Mouse (Mus musculus): ENCODE results near the gene Cd22. TPM values are rescaled to one million over a fixed set of nuclear protein-coding genes. Genes with fewer than 3 reads are reported as not detected.
"Not testable (repeated sequence)": the region's sequence is repeated elsewhere in the genome, so short reads cannot be mapped to it uniquely, and the experiment has no call there.

Cd22 gene
- polyA plus RNA-seq, 1 experiment from 2014 or later, result not detected

- Histone ChIP-seq H3K27me3 (no peaks in the 10 kb centered on the region), H3K27ac (no peak overlapping the region), H3K4me2 (replicated peaks) (peak overlapping the region; percentile 46), H3K9me3 (replicated peaks) (no peaks in the 10 kb centered on the region), H3K4me3 (no peak overlapping the region), H3K9ac (no peak overlapping the region), H3K4me1 (no peaks in the 10 kb centered on the region), H3K36me3 (no peaks in the 10 kb centered on the region)
- peak; percentile 52 for ATAC-seq (ENCODE audit: low FRiP score)
Observed at GRCm38 (mm10) chr7:30859290-30859634, 20.9 kb downstream of the Cd22 start.

- Histone ChIP-seq H3K27ac (no peak overlapping the region), H3K36me3 (no peaks in the 10 kb centered on the region), H3K27me3 (no peaks in the 10 kb centered on the region), H3K4me1 (no peaks in the 10 kb centered on the region), H3K4me3 (no peak overlapping the region), H3K9ac (no peak overlapping the region), H3K4me2 (replicated peaks) (no peak overlapping the region), H3K9me3 (replicated peaks) (no peaks in the 10 kb centered on the region)
- WGBS, result 74% methylated on average over 1 of the region's 1 CpGs
- no peak for ATAC-seq (ENCODE audit: low FRiP score)
Observed at GRCm38 (mm10) chr7:30857746-30858145, 22.4 kb downstream of the Cd22 start.

- H3K9me3 ChIP-seq (replicated peaks), result no peaks in the 10 kb centered on the region
- no peak within 1 kb of the TSS for H3K4me2 ChIP-seq (replicated peaks)
- no peaks in the 10 kb centered on the region for H3K27me3 ChIP-seq
- H3K27ac ChIP-seq, result no peak within 1 kb of the TSS
- WGBS, result 83% methylated on average over 6 of the region's 6 CpGs
- no peaks in the 10 kb centered on the region for H3K36me3 ChIP-seq
- H3K4me3 ChIP-seq, result no peak within 1 kb of the TSS
- no peaks in the 10 kb centered on the region for H3K4me1 ChIP-seq
- no peak for ATAC-seq (ENCODE audit: low FRiP score)
- no peak within 1 kb of the TSS for H3K9ac ChIP-seq
Observed at GRCm38 (mm10) chr7:30856078-30856477, 24.1 kb downstream of the Cd22 start, which contains the start of gene Ffar3. Gene Ffar3, minus strand, starts transcription at chr7:30856178.

DNA sequence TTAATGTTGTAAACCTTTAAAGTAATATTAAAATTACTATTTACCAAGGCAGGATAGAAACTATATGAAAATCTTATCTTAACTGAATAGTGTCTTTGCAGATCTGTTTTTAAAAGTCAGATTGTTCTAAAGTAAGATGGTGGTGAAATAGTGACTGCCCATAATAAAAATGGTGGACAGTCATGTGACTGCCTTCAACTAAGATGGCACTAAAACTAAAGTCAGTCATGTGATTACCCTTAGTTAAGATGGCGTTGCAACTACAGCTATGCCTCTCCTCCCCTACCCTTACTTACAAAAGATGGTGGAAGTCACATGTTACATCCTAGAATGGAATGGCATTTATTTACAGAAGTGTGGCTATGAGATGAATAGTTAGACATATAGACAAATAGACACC, 28.7 kb downstream of the Cd22 start:
- Histone ChIP-seq H3K36me3 (no peaks in the 10 kb centered on the region), H3K9ac (no peak overlapping the region), H3K27ac (no peak overlapping the region), H3K27me3 (no peaks in the 10 kb centered on the region), H3K4me1 (0 out of 2 replicates have a peak, but pooled peaks cover 3% of the 10 kb centered on the region), H3K4me2 (replicated peaks) (no peak overlapping the region), H3K4me3 (no peak overlapping the region), H3K9me3 (replicated peaks) (no peaks in the 10 kb centered on the region)
- no peak for ATAC-seq (ENCODE audit: low FRiP score)
- WGBS, result 81% methylated on average over 1 of the region's 1 CpGs

GRCm38 (mm10) chr7:30847934-30848333, 32.2 kb downstream of the Cd22 start:
- H3K27me3 ChIP-seq, result no peaks in the 10 kb centered on the region
- peaks cover 7% of the 10 kb centered on the region; the same call in 1 of the 2 replicates for H3K4me1 ChIP-seq
- no peak overlapping the region for H3K27ac ChIP-seq
- no peak overlapping the region for H3K4me3 ChIP-seq
- no peak overlapping the region for H3K9ac ChIP-seq
- WGBS, result 83% methylated on average over 6 of the region's 6 CpGs
- no peaks in the 10 kb centered on the region for H3K36me3 ChIP-seq
- no peak overlapping the region for H3K4me2 ChIP-seq (replicated peaks)
- no peaks in the 10 kb centered on the region for H3K9me3 ChIP-seq (replicated peaks)
- ATAC-seq (ENCODE audit: low FRiP score), result no peak

DNA sequence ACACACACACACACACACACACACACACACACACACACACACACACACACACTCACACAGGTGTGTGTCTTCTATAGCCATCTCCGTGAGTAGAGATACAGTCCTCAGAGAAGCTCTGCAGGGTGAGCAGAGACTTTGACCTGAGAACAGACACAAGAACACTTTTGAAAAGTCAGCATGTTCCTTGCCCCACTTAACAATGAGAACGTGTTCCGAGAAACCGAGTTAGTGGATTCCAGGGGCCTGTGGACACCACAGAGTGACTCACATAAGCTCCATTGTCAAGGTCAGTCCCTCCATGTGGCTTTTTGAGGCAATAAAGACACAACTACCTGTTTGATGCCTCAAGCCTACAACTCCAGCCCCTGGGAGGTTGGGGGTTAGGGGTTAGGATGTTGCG, 32.8 kb downstream of the Cd22 start:
- 88% methylated on average over 5 of the region's 5 CpGs for WGBS
- H3K4me3 ChIP-seq, result no peak overlapping the region

GRCm38 (mm10) chr7:30846505-30847053, 33.6 kb downstream of the Cd22 start:
- Histone ChIP-seq H3K27ac (no peak overlapping the region), H3K4me1 (peaks cover 10% of the 10 kb centered on the region; the same call in 1 of the 2 replicates), H3K9me3 (replicated peaks) (no peaks in the 10 kb centered on the region), H3K27me3 (no peaks in the 10 kb centered on the region), H3K9ac (no peak overlapping the region), H3K36me3 (no peaks in the 10 kb centered on the region), H3K4me3 (no peak overlapping the region), H3K4me2 (replicated peaks) (no peak overlapping the region)
- ATAC-seq (ENCODE audit: low FRiP score), result no peak
- 84% methylated on average over 2 of the region's 2 CpGs for WGBS

More for the DNA sequence above, 32.8 kb downstream of the Cd22 start:
- Histone ChIP-seq H3K27ac (no peak overlapping the region), H3K4me1 (peaks cover 10% of the 10 kb centered on the region; the same call in 1 of the 2 replicates), H3K4me2 (replicated peaks) (no peak overlapping the region), H3K9ac (no peak overlapping the region), H3K27me3 (no peaks in the 10 kb centered on the region), H3K36me3 (no peaks in the 10 kb centered on the region), H3K9me3 (replicated peaks) (no peaks in the 10 kb centered on the region)
- ATAC-seq (ENCODE audit: low FRiP score), result no peak

DNA sequence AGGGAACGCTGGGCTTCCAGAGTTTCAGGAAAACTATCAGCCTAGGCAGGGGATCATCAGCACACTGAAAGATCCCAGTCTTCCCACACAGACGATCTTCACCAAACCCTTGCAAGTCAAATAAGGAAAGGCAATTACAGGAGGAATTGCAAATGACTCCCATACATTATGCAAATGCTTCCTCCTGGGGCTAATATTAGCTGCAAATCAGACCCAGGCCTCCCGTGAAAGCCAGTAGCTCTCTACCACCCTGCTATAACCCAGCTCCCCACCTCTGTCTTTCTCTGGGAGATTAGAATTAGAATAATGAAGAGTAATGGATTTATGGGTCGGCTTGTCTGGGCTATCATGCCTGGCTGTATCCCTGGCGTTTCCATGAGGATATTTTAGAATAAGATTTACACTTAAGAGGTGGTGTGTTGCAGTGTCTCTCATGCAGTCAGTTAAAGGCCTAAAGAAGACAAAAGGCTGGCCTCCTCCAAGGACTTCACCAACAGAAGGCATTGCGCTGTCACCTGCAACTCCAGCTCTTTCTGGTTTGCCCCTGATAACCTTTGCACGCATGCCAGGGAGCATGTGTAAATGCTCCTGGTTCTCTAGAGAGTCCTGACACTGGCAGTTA, 35.4 kb downstream of the Cd22 start:
- ATAC-seq (ENCODE audit: low FRiP score), result 0 out of 2 replicates have a peak, but pooled peaks have one; percentile 50
- H3K27ac ChIP-seq, result peak overlapping the region; percentile 72
- H3K4me1 ChIP-seq, result peaks cover 10% of the 10 kb centered on the region; the same call in 1 of the 2 replicates
- no peaks in the 10 kb centered on the region for H3K9me3 ChIP-seq (replicated peaks)
- WGBS, result 37% methylated on average over 7 of the region's 7 CpGs
- no peak overlapping the region for H3K4me3 ChIP-seq
- H3K27me3 ChIP-seq, result no peaks in the 10 kb centered on the region
- no peak overlapping the region for H3K9ac ChIP-seq
- H3K4me2 ChIP-seq (replicated peaks), result no peak overlapping the region
- no peaks in the 10 kb centered on the region for H3K36me3 ChIP-seq

- peaks cover 7% of the 10 kb centered on the region; the same call in 1 of the 2 replicates for H3K4me1 ChIP-seq
- ATAC-seq (ENCODE audit: low FRiP score), result no peak
- H3K4me3 ChIP-seq, result no peak overlapping the region
- WGBS, result 85% methylated on average over 5 of the region's 5 CpGs
- H3K27ac ChIP-seq, result no peak overlapping the region
- no peaks in the 10 kb centered on the region for H3K27me3 ChIP-seq
- no peaks in the 10 kb centered on the region for H3K9me3 ChIP-seq (replicated peaks)
- H3K9ac ChIP-seq, result no peak overlapping the region
- no peaks in the 10 kb centered on the region for H3K36me3 ChIP-seq
- H3K4me2 ChIP-seq (replicated peaks), result no peak overlapping the region
Observed at GRCm38 (mm10) chr7:30842092-30842491, 38.0 kb downstream of the Cd22 start.

- no peak for ATAC-seq (ENCODE audit: low FRiP score)
- WGBS, result 84% methylated on average over 4 of the region's 4 CpGs
- no peak overlapping the region for H3K27ac ChIP-seq
- H3K4me2 ChIP-seq (replicated peaks), result no peak overlapping the region
- no peaks in the 10 kb centered on the region for H3K27me3 ChIP-seq
- H3K4me1 ChIP-seq, result peaks cover 7% of the 10 kb centered on the region; the same call in 1 of the 2 replicates
- H3K9me3 ChIP-seq (replicated peaks), result no peaks in the 10 kb centered on the region
- H3K36me3 ChIP-seq, result no peaks in the 10 kb centered on the region
- H3K4me3 ChIP-seq, result no peak overlapping the region
- no peak overlapping the region for H3K9ac ChIP-seq
Observed at GRCm38 (mm10) chr7:30841379-30841778, 38.8 kb downstream of the Cd22 start.

- H3K36me3 ChIP-seq, result no peaks in the 10 kb centered on the region
- H3K27me3 ChIP-seq, result no peaks in the 10 kb centered on the region
- H3K4me3 ChIP-seq, result no peak overlapping the region
- ATAC-seq (ENCODE audit: low FRiP score), result no peak
- no peak overlapping the region for H3K9ac ChIP-seq
- H3K9me3 ChIP-seq (replicated peaks), result no peaks in the 10 kb centered on the region
- WGBS, result 91% methylated on average over 3 of the region's 3 CpGs
- peaks cover 7% of the 10 kb centered on the region; the same call in 1 of the 2 replicates for H3K4me1 ChIP-seq
- H3K27ac ChIP-seq, result no peak overlapping the region
- no peak overlapping the region for H3K4me2 ChIP-seq (replicated peaks)
Observed at GRCm38 (mm10) chr7:30840306-30840705, 39.8 kb downstream of the Cd22 start.

- Histone ChIP-seq H3K4me2 (replicated peaks) (no peak overlapping the region), H3K36me3 (no peaks in the 10 kb centered on the region), H3K4me1 (no peaks in the 10 kb centered on the region), H3K9me3 (replicated peaks) (no peaks in the 10 kb centered on the region), H3K27me3 (no peaks in the 10 kb centered on the region), H3K4me3 (no peak overlapping the region), H3K9ac (no peak overlapping the region), H3K27ac (no peak overlapping the region)
- ATAC-seq (ENCODE audit: low FRiP score), result no peak
Observed at GRCm38 (mm10) chr7:30837277-30837676, 42.9 kb downstream of the Cd22 start.

GRCm38 (mm10) chr7:30832684-30833083, 47.5 kb downstream of the Cd22 start:
- not testable (repeated sequence) for H3K27ac ChIP-seq; ATAC-seq (ENCODE audit: low FRiP score); H3K9me3 ChIP-seq (replicated peaks); H3K27me3 ChIP-seq; H3K4me2 ChIP-seq (replicated peaks); H3K9ac ChIP-seq; H3K4me1 ChIP-seq; H3K4me3 ChIP-seq; H3K36me3 ChIP-seq
- 45% methylated on average over 7 of the region's 11 CpGs for WGBS

Data from hindbrain, embryonic 12.5 days (tissue).